Mouse (Mus musculus): Measurements from ENCODE around the gene Urad.

Gene Urad

DNA sequence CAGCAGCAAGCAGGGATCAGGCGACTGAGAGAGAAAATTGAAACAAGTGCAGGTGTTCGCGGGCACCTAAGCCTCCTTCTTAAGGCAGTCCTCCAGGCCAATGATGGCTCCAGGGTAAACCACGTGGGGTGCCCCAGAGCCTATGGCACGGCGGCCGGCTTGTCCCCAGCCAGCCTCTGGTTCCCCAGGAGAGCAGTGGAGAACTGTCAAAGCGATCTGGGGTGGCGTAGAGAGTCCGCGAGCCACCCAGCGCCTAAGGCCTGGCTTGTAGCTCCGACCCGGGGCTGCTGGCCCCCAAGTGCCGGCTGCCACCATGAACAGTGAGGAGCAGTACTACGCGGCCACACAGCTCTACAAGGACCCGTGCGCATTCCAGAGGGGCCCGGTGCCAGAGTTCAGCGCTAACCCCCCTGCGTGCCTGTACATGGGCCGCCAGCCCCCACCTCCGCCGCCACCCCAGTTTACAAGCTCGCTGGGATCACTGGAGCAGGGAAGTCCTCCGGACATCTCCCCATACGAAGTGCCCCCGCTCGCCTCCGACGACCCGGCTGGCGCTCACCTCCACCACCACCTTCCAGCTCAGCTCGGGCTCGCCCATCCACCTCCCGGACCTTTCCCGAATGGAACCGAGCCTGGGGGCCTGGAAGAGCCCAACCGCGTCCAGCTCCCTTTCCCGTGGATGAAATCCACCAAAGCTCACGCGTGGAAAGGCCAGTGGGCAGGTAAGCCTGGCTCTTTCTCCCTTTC lies 52.1 kb downstream of the Urad start, which contains the start of gene Pdx1:
Gene Pdx1, plus strand, starts transcription at position 34 of the 747 bp plus-strand sequence.
- no peak for DNase-seq (ENCODE audit: low spot score in 2 of 2)

DNA sequence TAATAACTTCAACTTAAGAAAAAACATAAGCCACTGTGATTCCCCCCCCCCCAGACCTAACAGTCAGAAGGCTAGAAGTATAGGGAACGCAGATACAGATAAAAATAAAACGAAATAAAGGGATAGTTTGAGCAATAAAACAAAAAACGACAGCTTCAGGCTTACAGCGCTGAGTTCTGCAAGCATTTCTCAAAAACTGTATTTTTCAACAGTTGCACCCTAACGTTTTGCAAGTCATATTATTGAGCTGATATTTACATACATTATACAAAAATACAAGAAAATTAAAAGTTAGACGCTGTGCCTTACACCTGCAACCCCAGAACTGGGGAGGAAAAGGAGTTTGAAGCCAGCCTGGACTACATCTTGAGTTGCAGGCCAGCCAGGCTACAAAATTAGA lies 52.9 kb downstream of the Urad start:
- DNase-seq (ENCODE audit: low spot score in 2 of 2) = no peak

- no peak for DNase-seq (ENCODE audit: low spot score in 2 of 2)
Measured at GRCm38 (mm10) chr5:147268728-147269127, 53.5 kb downstream of the Urad start.

DNA sequence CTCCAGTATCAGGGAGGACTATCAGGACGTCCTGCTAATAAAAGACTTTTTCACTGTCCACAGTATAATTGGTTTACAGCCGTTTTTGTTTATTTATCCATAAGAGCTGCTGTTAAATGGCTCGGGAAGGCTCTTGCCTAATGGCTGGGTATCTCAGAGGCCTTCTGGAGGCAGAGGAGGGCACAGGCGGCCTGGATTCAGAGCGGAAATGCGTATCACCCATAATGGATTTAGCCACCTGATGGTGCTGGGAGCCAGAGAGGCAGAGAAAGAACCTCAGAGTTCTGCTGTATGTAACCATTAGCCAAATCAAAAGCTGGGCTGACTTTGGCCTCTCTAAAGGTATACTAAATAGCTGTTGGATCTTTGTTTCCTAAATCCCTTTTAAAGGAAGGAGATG lies 54.8 kb downstream of the Urad start:
- no peak for DNase-seq (ENCODE audit: low spot score in 2 of 2)
